Mouse (Mus musculus): ENCODE measurements around the gene Pank2. TPM values are rescaled to one million over a fixed set of nuclear protein-coding genes. Genes with fewer than 3 reads are reported as not detected.
"Not testable (repeated sequence)": the region's sequence is repeated elsewhere in the genome, so short reads cannot be mapped to it uniquely, and the experiment has no call there.

The Pank2 gene
- total RNA-seq, 2 experiments from 2014 or later: 41.3 to 44.0 TPM

DNA sequence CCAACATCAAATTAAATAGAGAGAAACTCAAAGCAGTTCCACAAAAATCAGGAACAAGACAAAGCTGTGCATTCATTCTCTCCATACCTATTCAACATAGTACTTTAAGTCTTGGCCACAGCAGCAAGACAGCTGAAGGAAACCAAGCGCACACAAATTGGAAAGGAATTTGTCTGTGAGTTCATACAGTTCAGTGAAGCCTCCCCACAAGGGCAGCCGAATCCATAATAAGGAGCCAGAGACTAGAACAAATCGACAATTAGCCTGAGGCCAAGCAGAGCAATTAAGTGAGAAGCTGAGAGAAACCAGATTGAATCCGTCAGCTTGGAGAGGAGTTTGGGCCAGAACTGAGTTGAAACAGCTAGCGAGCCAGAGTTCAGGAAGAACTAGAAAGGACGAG lies 57.1 kb downstream of the Pank2 start:
- DNase-seq (ENCODE audit: low spot score in 2 of 2): no peak

- DNase-seq (ENCODE audit: low spot score in 2 of 2): not testable (repeated sequence)
Observed at GRCm38 (mm10) chr2:131321192-131321591, 58.9 kb downstream of the Pank2 start.

- no peak for DNase-seq (ENCODE audit: low spot score in 2 of 2)
Observed at GRCm38 (mm10) chr2:131323675-131324074, 61.4 kb downstream of the Pank2 start.

DNA sequence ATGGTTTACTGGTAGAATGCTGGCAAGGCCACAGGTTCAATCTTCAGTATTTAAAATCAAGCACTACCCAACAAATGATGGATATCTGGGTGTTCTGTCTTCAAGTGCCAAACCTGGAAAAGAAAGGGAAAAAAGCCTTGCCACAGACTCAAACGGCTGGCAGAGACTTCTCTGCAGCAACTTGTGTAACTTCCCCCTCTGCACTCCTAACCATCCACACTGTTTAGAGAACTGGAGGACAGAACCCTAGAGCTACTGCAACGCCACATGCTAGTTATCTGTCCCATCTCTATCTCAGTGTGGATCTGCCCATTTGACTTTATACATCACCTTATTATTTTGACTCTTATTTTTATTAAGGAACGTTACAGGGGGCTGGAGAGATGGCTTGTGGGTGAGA lies 63.7 kb downstream of the Pank2 start:
- no peak for DNase-seq (ENCODE audit: low spot score in 2 of 2)

GRCm38 (mm10) chr2:131328981-131329380 lies 66.7 kb downstream of the Pank2 start:
- no peak for DNase-seq (ENCODE audit: low spot score in 2 of 2)

- no peak for DNase-seq (ENCODE audit: low spot score in 2 of 2)
Observed at GRCm38 (mm10) chr2:131330548-131330947, 68.3 kb downstream of the Pank2 start.

GRCm38 (mm10) chr2:131337602-131338001 lies 75.3 kb downstream of the Pank2 start:
- no peak for DNase-seq (ENCODE audit: low spot score in 2 of 2)

GRCm38 (mm10) chr2:131344449-131344848 lies 82.2 kb downstream of the Pank2 start:
- DNase-seq (ENCODE audit: low spot score in 2 of 2): peak in 1 of 2 experiments; percentile 14

DNA sequence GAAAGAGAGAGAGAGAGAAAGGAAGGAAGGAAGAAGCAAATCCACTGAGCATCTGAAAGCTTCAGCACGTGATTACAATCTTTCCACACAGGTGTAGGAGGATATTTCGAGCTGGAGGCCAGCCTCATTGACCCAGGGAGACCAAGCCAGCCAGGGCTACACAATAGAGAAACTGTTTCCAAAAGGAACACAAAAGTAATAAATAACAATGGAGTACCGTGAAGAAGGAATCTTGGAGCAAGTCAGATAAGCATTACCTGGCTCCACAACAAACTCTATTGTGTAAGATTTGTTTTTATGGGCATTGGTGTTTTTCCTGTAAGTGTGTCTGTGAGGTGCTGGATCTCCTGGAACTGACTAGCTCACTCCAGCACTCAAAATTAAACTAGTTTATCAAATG lies 83.3 kb downstream of the Pank2 start:
- DNase-seq (ENCODE audit: low spot score in 2 of 2): no peak

Small RNA genes lying within 50 kb of the gene (microRNA-seq; reads per million reads assigned to microRNA genes)
- gene Mir103-2: 13.5 reads per million, percentile 31 among the genes with 10 or more reads in this experiment

Other genes with a start within 250 kb of the Pank2 start
- gene Gfra4, start 219.4 kb upstream of the Pank2 start, total RNA-seq (2021): 1 to 10 TPM; 5.5 to 6.5 TPM
- gene Adam33, start 198.7 kb upstream of the Pank2 start, total RNA-seq (2021): 10 to 100 TPM; 13.2 to 15.2 TPM
- gene Siglec1, start 175.7 kb upstream of the Pank2 start, total RNA-seq (2021): 1 to 10 TPM; 2.5 to 2.9 TPM
- gene Hspa12b, start 135.2 kb upstream of the Pank2 start, total RNA-seq (2021): 10 to 100 TPM; 30.6 to 32.6 TPM
- not detected for gene Gm11037, start 129.0 kb upstream of the Pank2 start, total RNA-seq (2021)
- 10 to 100 TPM; 11.7 to 14.5 TPM for gene 1700037H04Rik, start 102.4 kb upstream of the Pank2 start, total RNA-seq (2021)
- gene Cenpb, start 82.4 kb upstream of the Pank2 start, total RNA-seq (2021): 10 to 100 TPM; 63.8 to 70.1 TPM
- gene Cdc25b, start 75.5 kb upstream of the Pank2 start, total RNA-seq (2021): 10 to 100 TPM; 18.0 to 22.4 TPM
- 1 to 10 TPM; 5.8 to 6.6 TPM for gene Spef1, start 75.2 kb upstream of the Pank2 start, total RNA-seq (2021)
- 10 to 100 TPM; 17.4 to 21.7 TPM for gene Ap5s1, start 55.4 kb upstream of the Pank2 start, total RNA-seq (2021)
- gene Mavs, start 28.4 kb upstream of the Pank2 start, total RNA-seq (2021): 10 to 100 TPM; 23.5 to 26.9 TPM
- 1 to 10 TPM; 6.0 to 7.0 TPM for gene Rnf24, start 90.4 kb downstream of the Pank2 start, total RNA-seq (2021)
- gene Smox, start 229.0 kb downstream of the Pank2 start, total RNA-seq (2021): 10 to 100 TPM; 25.5 to 26.4 TPM

Data from gastrocnemius, postnatal 4 days (tissue).